Mouse (Mus musculus): ENCODE data around the gene Ttc14.

GRCm38 (mm10) chr3:33807151-33807550 is 7.5 kb downstream of the Ttc14 start:
- no peak for TF ChIP-seq POLR2A (IDR thresholded peaks at IDR 0.05; ENCODE audit: borderline replicate concordance, extremely low read depth, low read depth, low read length)
- TF ChIP-seq CTCF (IDR thresholded peaks at IDR 0.05; ENCODE audit: insufficient read depth, low read length) = no peak

Measured in lung, adult 2 months (tissue).